Mouse (Mus musculus): ENCODE results near the gene Cd2bp2.

The Cd2bp2 gene

DNA sequence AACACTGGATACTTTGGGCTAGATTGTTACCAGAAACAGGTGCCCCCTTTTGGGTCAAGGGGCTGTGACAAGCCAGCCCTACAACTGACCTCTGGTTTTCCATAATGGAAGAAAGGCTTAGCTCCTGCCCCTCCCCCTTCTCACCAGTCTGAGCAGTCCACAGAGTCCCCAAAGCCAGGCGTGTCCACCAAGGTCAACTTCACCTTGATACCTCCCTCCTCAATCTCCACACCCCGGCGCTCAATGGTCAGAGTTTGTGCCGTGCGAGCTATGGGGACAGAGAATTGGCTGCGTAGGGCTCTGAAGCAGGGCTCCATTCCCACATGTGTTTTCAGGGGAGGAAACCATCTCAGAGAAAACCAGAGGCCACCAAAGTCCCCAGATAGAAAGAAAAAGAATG lies 21.6 kb upstream of the Cd2bp2 start:
- no peak for DNase-seq

DNA sequence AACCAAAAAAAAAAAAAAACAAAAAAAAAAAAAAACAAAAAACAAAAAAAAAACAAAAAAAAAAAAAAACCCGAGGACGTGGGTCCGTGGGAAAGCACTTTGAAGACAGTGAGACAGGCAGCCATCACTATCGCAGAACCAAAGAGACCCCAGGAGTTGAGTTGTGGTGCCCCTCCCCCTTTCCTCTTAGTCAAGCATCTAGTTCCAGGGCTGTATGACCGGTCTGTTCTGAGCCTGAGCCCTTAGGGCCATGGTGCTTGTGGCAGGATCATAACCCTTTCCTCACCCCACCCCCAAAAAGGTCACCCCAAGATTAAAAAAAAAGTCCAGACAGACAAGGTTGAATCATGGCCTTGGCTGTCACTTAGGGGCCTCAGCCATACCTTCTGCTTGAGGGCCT lies 20.5 kb upstream of the Cd2bp2 start:
- DNase-seq: no peak

DNA sequence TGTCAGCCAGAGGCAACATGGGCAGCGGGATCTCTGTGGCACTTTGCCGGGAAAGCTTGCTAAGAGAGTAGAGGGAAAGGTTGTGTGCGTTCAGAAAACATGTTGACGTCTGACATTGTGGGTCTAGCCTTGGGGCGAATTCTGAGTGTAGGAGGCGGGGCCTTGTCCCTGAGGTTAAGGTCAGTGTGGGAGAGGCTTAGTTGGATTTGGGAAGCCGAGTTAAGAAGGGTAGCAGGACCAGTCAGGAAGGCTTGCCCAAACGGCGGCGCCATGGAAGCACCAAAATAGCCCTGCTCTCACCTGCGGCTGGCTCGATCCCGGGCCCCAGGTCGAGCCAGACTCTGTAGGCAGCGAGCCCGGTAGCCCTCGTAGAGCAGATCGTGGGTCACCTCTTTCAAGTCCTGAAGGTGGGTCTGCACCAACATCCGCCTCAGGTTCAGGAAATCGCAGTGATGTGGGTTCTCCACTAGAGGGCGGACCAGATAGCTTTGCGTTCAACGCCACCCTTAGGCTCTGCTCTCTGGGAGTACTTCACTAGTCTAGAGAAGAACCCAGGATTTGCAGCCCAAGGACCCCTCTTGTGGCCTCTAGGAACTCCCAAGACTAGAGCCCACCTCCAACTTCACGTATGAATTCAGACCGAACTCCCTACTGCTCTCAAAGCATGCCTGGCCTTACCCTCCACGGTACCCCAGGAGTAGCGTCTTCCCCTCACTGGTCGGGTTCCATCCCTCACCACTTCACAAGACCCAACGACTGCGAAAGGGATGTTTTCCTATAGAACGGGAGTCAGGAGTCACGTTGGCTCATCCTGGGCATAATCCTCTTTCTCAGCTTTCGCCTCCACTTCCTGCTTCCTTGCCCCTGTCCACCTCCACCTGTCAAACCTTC lies 19.4 kb upstream of the Cd2bp2 start:
- DNase-seq: peak; percentile 73

DNA sequence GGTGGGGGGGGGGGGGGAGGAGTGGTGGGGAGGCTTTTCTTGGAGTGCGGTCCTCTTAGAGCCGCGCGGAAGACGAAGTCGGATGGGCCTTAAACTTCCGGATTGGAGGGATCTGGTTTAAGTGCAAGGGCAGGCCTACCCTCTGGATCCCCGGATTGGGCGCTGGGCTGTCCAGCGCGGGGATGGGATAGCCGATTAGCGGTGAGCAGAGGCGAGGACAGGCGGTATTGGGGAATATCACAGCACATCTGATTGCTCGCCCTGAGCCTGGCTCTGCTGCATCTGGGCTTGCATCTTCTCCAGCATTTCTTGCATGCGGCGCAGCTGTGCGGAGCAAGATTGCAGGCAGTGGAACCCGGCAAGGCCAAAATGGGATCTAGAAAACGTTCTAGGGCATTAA lies 18.7 kb upstream of the Cd2bp2 start:
- DNase-seq: no peak

DNA sequence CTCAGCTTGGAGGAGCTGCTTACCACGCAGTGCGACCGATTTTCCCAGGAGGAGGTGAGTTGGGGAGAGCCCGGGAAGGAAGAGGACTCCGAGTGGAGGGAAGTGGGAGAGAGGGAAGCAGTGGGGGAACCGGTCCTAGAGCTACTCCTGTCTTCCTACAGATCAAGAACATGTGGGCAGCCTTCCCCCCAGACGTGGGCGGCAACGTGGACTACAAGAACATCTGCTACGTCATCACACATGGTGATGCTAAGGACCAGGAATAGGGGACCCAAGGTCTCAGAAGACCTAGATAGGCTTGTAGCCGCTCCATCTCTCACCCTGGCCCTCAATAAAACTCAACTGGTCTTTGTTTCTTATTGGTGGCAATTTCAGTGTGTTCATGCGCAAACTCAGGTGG lies 18.1 kb upstream of the Cd2bp2 start:
- DNase-seq: no peak

DNA sequence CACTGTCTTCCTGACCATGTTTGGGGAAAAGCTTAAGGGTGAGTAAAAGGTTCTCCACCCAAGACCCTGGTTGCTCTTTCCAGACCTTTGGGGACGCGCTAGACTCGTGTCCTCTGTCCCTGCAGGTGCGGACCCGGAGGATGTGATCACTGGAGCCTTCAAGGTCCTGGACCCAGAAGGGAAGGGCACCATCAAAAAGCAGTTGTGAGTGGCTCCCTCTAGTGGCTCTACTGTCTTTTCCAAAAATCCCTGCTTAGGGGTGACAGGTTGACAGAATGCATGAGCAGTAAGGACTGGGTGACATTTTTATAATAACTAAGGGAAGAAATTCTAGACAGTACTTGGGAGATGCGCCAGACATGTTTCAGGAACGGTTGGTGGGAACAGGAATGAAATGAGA lies 17.6 kb upstream of the Cd2bp2 start:
- peak; percentile 51 for DNase-seq

DNA sequence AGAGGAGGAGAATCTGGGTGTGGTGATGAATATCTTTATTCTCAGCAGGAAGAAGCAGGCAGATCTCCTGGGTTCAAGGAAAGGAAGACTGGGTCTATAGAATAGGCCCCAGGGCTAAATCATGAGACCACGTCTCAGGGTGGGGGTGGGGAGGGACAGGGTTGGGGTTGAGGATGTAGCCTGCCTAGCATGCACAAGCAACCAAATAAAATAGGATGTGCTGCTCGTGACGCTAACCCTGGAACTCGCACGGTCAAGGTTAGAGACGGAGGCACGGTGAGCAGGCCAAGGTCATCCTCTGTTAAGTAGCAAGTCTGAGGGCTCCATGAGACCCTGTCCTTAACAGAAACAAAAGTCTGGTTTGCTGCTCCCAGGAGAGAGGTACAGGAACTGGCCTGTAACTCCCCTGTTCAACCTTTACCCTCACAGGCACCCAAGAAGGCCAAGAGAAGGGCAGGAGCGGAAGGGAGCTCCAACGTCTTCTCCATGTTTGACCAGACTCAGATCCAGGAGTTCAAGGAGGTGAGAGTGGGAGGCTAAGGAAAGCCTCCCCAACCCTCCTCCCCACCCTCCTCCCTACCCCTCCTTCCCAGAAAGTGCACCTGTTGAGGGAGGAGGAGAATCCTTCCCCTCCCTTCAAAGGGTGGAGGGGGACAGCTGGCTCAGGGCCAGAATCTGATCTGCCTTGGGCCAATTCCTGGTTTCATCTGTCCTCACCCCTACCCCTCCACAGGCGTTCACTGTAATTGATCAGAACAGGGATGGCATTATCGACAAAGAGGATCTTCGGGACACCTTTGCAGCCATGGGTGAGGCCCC lies 16.8 kb upstream of the Cd2bp2 start:
- DNase-seq: no peak

DNA sequence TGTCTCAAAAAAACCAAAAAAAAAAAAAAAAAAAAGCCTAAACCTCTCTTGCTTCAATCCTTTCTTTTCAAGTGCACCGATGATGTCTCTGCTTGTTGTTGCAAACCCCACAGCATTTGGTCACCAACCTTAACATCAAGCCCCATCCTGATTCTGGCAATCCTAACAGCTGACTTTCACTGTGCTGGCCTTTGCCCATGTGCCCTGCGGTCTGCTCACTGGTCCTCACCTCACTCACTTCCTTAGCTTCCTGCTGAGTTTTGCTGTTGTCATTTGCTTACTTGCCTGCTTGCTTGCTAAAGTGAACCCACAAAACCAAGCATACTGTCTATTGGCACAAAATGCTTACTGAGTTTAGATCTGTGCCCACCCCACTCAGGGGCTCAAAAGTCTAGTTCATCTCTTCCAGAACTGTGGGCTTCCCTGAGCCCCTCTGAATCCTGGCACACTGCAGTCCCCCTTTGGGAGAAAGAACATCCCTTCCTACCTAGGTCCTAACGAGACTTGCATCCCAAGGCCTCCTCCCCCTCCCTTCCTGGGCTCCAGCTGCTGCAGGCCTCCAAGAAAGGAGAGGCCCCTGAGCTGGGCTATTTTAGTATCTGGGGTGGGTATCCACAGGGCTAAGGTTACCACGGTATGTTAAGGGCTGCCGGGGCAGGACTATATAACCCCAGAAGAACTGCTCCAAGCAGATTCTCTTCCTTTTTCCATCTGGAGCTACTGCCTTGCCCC lies 15.3 kb upstream of the Cd2bp2 start:
- DNase-seq: no peak

DNA sequence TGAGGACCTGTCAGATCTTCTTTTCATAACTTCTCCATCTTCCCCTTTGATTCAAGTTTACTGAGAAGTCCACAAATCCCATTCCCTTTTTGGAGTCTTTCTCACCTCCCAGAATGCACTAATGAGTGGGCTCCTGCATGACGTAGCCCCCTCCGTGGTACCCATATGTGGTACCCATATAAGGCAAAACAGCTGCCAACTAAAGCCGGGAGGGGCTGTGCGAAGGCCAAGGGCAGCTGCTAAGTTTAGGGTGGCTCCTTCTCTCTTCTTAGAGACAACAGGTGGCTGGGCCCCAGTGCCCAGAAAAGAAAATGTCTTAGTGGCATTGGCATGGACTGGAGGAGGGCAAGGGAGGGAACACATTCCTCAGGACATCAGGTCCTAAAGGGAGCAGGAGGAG lies 14.4 kb upstream of the Cd2bp2 start:
- DNase-seq: no peak

DNA sequence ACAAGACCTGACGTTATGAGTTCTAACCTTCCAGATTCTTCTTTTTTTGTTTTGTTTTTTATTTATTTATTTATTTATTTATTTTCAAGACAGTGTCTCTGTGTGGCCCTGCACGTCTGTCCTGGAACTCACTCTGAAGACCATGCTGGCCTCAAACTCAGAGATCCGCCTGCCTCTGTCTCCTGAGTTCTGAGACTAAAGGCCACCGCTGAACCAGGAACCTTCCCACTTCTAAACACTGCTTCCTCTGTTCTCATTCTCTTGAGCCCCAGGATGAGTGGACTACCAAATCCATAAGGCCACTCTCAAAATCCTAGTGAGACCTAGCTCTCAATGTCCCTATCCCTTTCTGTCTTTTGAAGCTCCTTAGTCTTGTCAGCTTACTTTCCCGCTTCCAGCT lies 14.0 kb upstream of the Cd2bp2 start:
- DNase-seq: no peak

DNA sequence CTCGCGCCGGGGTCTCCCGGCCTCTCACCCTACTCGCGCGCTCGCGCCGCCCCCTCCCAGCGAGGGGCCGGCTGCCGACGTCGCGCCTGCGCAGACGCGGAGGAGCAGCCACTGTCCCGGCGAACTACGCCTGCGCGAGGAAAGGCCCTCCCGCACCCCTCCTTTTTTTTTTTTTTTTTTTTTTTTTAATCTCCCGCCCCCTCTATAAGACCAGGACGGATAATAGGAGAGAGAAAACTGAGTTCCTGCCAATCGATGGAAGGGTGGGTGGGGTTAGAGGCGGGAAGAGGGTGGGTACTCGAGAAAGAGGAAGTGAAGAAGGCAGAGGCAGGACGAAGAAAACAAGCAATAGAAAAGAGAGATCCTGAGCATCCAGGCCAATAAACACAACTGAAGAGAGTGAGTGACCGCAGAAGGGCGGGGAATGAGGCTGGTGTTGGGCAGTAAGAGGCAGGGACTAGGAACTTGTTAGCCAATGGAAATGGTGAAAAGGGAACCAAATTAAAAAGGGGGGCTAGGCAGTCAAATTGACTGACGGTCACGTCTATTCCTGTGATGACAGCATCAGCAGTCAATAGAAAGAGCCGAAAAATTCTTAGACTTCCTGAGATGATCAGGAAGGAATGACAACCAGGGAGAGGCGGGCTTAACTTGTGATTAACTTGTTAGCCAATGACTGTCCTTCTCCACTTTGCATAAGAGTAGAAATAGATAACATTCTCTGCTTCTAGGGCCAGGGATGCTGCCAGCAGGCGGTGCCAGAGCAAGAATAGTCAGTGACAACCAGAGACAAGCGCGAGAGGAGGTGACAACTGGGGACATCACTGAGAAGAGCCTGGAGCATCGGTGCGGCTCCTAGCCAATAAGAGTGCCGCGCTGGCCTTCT lies 12.9 kb upstream of the Cd2bp2 start, which contains the start of gene Mylpf:
Gene Mylpf, plus strand, starts transcription at position 338 of the 886 bp plus-strand sequence.
- peak; percentile 93 for DNase-seq

DNA sequence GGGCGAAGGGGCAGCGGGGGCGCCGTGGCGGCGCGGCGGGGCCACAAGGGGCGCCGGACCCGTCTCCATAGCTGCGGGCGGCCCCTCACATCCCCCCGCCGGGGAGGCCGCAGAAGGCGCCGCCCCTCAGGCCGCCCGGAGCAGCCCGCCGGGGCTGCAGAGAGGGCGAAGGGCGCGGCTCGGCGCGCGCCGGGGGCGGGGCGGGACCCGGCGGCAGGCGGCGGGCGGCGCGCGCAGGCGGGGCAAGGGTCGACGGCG lies 12.4 kb upstream of the Cd2bp2 start, which contains the start of gene Tbc1d10b:
Gene Tbc1d10b, minus strand, starts transcription at position 174 of the 258 bp plus-strand sequence.
- no peak for DNase-seq

DNA sequence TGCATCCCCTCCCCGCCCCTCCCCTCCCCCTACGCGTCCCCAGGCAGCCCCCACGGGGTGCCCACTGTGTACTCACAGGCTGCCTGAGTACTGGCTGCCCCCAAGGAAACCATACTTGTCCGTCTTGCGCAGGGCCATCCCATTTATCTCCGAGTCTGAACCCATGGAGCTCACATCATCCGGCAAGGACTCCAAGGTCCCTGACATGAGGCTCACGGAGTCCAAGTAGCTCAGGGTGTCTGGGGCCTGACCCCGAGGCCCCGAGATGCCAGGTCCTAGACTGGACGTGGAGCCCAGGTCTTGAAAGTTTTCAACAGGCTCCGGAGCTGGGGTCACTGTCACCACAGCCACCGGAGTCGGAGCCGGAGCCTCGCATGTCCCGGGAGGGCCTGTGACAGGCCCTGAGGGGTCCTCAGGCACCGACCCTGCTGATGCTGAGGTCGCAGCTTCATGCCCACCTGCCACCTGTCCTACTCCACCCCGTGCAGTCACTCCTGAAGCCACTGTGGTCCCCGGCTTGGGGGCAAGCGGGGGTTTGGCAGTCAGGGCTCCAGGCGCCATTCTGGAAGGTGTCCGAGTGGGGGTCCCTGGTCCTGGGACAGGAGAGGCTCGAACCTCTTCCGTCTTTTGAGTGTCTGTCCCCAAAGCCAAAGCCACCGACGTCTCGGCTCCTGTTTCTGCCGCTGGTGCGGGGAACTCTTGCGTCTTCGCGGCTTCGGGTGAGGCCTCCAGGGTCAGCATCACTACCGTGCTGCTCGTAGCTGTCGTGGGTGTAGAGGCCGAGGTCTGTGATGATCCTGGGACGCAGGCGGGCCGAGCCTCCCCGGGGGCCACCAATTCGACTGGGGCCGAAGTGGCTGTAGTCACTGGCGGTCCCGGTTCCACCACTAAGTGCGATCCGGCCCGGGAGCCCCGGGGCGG lies 11.8 kb upstream of the Cd2bp2 start:
- DNase-seq: peak; percentile 55

DNA sequence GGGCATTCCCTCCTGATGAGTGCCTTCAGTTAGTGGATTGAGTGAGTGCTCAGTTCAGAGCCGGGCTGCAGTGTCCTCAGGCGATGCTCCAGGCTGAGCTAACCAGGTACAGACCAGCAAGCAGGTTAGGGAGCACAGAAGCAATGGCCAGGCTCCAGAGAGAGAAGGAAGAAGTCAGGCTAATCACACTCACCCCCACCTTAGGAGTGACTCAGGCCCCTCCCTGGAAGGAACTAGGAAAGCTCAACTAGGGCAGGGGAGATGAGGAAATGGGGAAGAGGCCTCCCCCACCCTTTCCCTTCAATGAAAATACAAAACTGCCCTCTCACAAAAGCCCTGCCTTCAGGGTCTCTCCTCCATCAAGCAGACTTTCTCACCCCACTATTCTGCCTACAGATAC lies 10.8 kb upstream of the Cd2bp2 start:
- DNase-seq: no peak

DNA sequence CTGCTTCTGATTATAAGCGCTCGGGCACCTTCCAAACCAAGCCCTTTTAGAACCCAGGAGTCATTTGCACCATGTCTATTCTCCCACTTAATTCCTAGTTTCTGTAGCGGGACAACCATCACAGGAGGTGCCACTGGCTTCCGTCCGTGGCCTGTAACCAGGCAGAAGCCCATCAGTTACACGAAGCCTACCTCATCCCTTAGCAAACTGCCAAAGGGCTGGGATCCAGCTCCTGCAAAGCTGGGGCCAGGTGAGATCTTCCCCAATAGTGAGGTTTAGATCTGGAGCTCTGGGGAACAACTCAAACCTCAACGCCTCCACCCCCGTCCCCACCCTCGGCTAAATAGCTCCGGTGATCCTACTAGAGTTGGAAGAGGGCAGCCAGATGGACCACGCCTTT lies 634 bp upstream of the Cd2bp2 start:
- DNase-seq: no peak

DNA sequence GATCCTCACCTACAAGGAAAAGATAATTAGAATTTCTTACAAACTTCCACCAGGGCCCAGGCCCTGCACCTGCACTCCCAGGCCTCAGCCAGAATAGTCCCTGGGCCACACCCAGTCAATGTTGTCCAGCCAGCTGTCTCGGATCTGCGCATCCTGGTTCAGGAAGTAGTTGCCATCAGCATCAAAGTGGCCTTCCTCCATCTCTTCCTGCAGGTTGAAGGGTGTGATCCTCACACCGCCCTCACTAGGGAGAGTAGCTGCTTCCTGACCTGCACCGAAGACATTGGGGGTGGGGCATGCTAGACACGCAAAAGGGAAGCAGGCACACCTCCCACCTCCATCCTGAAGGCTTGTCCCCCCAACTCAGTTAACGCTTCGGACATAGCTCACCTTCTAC lies 1.2 kb downstream of the Cd2bp2 start:
- DNase-seq: no peak

DNA sequence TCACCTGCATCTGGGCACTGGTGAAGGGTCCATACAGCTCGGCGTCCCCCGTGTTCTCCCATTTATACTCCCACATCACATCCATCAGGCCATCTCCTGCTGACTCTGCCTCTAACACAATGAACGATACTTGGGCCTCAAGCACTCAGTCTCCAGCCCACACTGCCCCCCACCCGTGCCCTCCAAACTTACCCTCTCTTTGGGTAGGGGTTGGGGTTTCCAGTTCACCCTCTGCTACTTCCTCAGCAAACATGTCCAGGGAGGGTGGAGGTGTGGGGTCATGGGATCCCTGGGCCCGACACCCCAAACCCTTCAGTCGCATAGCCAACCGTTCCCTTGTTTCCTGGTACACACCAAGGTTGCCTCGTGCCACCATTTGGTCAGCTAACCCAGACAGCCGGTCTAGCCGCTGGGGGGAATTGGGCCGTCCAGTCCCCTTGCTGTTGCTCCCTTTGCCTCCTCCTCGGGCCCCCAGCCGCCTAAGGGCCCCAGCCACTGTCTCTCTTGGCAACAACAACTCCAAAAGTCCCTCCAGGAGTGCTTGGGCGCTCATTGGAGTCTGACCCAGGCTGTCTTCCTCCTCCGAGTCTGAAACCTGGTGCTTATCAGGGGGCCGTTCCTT lies 1.7 kb downstream of the Cd2bp2 start:
- DNase-seq: no peak

DNA sequence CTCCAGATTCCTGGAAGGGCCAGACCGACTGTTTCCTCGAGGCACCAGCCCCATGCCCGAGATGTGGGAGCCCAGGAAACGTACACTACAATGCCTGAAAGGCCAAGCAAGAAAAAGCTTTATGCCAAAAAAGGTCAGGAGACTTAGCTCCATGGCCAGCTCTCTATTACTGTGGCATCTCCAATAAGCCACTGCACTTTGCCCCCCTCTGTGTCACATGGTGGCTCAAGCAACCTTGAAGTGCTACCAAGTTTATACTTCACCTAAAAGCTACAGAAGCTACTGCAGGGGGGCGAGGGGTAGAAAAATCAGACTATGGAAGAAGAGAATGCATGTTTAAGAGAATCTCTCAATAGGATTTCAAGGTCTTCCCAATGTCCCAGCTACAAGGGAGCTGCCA lies 2.9 kb downstream of the Cd2bp2 start:
- no peak for DNase-seq

DNA sequence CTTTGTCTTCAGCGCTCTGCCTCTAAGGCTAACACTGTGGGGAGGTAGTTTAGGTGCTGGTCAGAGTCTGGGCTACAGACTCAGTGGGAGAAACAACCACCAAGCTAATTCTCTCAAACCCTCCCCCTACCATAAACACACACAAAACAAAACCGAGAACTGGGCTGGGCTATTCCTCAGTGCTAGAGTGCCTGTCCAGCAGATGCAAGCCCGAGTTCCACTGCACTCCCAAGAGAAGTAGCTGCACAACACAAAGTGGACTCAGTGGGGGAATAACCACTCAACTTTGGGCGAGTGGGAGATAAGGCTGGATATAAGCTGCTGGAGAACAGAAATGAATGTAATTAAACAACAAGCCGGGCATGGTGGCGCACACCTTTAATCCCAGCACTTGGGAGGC lies 5.2 kb downstream of the Cd2bp2 start:
- no peak for DNase-seq

DNA sequence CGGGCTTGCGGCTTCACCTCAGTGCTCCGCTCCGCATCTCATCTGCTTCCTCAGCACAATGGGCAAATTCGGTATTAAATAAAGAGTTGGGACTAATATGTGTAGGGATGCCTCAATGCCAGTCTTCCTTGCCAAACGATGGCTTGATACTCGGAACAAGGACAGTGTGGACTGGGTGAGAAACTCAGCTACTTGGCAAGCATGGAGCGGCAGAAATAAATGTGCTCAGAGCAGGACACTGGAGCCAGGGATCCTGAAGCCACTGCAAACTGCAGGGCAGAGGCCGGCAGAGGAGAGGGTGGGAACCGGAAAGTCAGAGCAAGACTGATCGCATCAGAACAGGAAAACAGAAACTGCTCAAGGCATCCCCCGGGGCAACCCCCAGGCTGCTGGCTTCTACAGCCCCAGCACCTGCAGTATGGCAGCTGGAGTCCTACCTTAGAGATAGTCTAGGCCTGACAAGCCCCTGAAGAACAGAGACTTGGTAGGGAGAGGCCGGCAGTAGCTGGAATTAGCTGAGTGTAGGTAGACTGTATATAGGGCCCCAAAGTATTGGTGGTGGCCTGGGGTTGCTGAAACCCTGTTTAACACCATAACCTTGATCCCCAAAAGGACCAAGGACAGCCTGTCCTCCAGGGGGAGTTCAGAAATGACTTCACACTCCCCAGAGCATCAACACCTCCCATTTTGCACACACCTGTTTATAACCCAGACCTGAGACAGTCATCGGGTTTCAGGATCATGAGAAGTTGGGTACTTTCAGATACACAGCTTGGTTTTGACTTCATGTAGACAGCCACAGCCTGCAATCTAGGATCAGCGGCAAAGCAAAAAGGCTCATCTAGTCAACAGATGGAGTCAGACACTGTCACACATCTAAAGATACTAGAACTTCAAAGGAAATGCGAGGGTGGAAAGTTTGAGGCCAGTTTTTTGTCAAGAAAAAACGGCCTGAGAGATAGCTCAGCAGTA lies 7.3 kb downstream of the Cd2bp2 start:
- DNase-seq: no peak
